Mouse (Mus musculus) embryonic fibroblast, embryonic 13.5 days (primary cell): ENCODE results near the gene Klf7. TPM values are rescaled to one million over a fixed set of nuclear protein-coding genes. Genes with fewer than 3 reads are reported as not detected.
"Not testable (repeated sequence)": the region's sequence is repeated elsewhere in the genome, so short reads cannot be mapped to it uniquely, and the experiment has no call there.

Source experiments
- H3K27ac ChIP-seq: 2 replicates; pipeline ENCODE4 v1.5.1; 2012; ENCODE audit warnings: low read length, control low read depth, inconsistent platforms; ENCODE audit not compliant: insufficient read depth
- H3K4me1 ChIP-seq: 2 replicates; pipeline ENCODE4 v1.6.1; 2011; ENCODE audit warnings: low read length; ENCODE audit not compliant: control insufficient read depth, insufficient read depth
- H3K4me3 ChIP-seq: 2 replicates; pipeline ENCODE4 v1.5.1; 2011; ENCODE audit warnings: mild to moderate bottlenecking, control low read depth, low read length; ENCODE audit not compliant: insufficient read depth
- CTCF ChIP-seq: IDR thresholded peaks from 2 replicates; pipeline ENCODE4 v1.5.1; 2011; ENCODE audit warnings: mild to moderate bottlenecking, control low read depth, low read length, moderate library complexity, borderline replicate concordance; ENCODE audit not compliant: insufficient read depth
- POLR2A ChIP-seq: IDR thresholded peaks from 2 replicates; pipeline ENCODE4 v1.6.1; 2011; ENCODE audit warnings: low read depth, mild to moderate bottlenecking, control low read depth, low read length, moderate library complexity
- polyA plus RNA-seq: library from polyadenylated mRNA; stranded (reverse); fragments of >200 nt; gene quantifications from 2 replicates; pipeline ENCODE4 v1.2.4, GENCODE M21; 2011; ENCODE audit warnings: low read depth; ENCODE audit not compliant: missing spikeins, insufficient read length

The Klf7 gene
- polyA plus RNA-seq, 1 experiment: 34.3 TPM

GRCm38 (mm10) chr1:64120421-64120810, 1.7 kb downstream of the Klf7 start:
- Histone ChIP-seq H3K4me3 (peak overlapping the region; percentile 68), H3K4me1 (peaks cover 9% of the 10 kb centered on the region), H3K27ac (peak overlapping the region; percentile 90)
- TF ChIP-seq CTCF: no peak
- no peak; the same call in 1 of the 2 replicates for TF ChIP-seq POLR2A

DNA sequence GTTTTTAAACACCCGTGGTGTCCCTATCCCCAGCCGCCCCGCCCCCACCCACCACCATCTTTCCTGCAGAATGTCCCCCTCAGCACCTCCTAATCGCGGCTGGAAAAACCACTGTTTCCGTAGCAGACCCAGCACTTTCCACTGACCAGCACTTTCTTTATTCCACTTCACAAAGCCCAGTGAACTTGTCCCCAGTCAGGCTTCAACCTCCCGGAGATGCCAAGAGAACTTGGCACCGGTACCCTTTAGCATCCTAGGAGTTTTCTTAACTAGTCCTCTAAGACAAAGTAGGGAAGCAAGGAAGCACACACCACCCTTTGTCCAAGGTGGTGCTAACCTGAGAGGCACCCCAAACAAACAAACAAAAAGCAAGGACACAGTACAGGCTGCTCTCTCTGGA, 2.2 kb downstream of the Klf7 start:
- 0 out of 2 replicates have a peak, but pooled peaks have one; percentile 23 for TF ChIP-seq POLR2A
- TF ChIP-seq CTCF: no peak
- peak overlapping the region; percentile 68 for H3K4me3 ChIP-seq
- peak overlapping the region; percentile 90 for H3K27ac ChIP-seq
- peaks cover 9% of the 10 kb centered on the region for H3K4me1 ChIP-seq

DNA sequence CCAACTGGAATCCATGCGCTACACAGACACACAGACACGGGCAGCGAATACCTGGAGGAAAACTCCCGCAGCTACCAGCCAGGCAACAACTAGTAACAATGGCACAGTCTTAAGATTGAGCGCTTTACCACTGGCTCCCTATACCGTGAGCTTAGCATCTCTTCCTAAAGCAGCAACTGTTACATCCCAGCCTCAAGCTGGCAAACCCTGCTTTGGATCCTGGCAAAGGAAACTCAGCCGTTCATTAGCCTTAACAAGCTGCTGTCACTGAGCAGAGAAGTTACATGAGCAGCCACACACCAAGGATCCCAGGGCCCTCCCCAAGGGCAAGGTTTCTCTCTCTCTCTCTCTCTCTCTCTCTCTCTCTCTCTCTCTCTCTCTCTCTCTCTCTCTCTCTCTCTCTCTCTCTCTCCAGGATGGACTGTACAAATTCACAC, 2.7 kb downstream of the Klf7 start:
- peaks cover 9% of the 10 kb centered on the region for H3K4me1 ChIP-seq
- peak overlapping the region; percentile 90 for H3K27ac ChIP-seq
- TF ChIP-seq POLR2A (no peak), CTCF (no peak)

DNA sequence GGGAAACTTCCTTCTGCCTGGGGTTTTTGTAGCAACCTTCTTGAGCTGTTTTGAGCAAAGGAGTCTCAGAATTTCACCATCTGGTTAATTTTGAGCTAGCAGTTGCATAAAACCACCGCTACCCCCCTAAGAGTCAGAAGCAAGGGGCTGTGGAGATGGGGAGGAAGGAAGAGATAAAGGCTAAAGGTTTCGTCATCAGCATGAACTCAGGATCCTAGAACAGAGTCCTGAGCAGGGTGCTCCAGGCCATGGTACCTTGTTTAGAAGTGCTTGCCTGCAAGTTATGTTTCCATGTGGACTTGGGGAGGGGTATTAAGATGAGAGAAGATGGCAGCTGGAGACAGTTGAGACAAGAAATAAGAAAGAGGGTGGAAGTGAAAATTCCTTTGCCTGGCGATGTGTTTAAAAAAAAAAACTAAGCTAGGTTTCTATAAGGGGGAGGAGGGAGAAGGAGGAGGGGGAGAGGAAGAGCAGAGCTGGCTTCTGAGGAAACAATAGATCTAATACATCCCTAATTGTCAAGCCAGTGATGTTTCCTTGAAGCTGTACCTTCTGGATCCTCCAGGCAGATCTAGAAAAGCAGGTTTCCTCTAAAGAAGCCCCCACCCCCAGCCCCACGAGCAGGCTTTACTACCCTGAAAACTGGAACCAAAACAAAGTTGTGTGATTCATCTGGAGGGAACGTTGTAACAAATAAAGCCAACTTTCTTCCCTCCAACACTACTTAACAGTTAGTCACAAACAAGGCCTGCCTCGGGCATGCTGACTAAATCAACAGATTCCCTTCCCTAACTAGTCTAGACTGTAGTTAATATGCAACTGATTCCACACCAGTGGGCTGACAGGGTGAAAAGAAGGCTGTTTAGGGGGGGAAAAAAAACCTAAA, 3.6 kb downstream of the Klf7 start:
- no peak for TF ChIP-seq CTCF
- peak; percentile 56 for TF ChIP-seq POLR2A
- peak overlapping the region; percentile 90 for H3K27ac ChIP-seq
- H3K4me1 ChIP-seq: peaks cover 9% of the 10 kb centered on the region
- peak overlapping the region; percentile 68 for H3K4me3 ChIP-seq

More for the DNA sequence above, 2.7 kb downstream of the Klf7 start:
- H3K4me3 ChIP-seq: peak overlapping the region; percentile 68

- no peak for TF ChIP-seq POLR2A
- TF ChIP-seq CTCF: no peak
- Histone ChIP-seq H3K4me1 (peaks cover 9% of the 10 kb centered on the region), H3K4me3 (peak overlapping the region; percentile 68; the same call in 1 of the 2 replicates), H3K27ac (0 out of 2 replicates have a peak overlapping the region, but pooled peaks have one; percentile 12)
Measured at GRCm38 (mm10) chr1:64117478-64118284, 4.4 kb downstream of the Klf7 start.

- H3K4me1 ChIP-seq: peaks cover 9% of the 10 kb centered on the region
- H3K4me3 ChIP-seq: no peak overlapping the region
- no peak for TF ChIP-seq CTCF
- no peak for TF ChIP-seq POLR2A
- no peak overlapping the region for H3K27ac ChIP-seq
Measured at GRCm38 (mm10) chr1:64116746-64117455, 5.2 kb downstream of the Klf7 start.

- no peak for TF ChIP-seq POLR2A
- TF ChIP-seq CTCF: no peak
- Histone ChIP-seq H3K4me3 (no peak overlapping the region), H3K4me1 (peaks cover 9% of the 10 kb centered on the region)
Measured at GRCm38 (mm10) chr1:64114579-64114978, 7.5 kb downstream of the Klf7 start.

DNA sequence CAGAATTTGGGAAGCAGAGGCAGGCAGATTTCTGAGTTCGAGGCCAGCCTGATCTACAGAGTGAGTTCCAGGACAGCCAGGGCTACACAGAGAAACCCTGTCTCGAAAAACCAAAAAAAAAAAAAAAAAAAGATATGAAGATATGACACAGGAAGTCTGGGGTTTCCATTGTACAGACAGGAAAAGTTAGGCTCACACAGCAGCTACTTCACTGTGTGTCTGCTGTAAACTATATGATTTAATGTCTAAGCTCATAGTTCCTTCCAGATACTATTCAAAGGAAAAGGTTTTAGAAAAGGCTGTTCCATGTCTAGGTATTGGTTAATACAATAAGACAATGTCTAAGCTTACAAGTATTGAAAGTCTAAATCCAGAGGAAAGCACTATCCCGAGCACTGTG, 13.4 kb downstream of the Klf7 start:
- H3K27ac ChIP-seq, H3K4me3 ChIP-seq: not testable (repeated sequence)

More at GRCm38 (mm10) chr1:64114579-64114978, 7.5 kb downstream of the Klf7 start:
- H3K27ac ChIP-seq: no peak overlapping the region

DNA sequence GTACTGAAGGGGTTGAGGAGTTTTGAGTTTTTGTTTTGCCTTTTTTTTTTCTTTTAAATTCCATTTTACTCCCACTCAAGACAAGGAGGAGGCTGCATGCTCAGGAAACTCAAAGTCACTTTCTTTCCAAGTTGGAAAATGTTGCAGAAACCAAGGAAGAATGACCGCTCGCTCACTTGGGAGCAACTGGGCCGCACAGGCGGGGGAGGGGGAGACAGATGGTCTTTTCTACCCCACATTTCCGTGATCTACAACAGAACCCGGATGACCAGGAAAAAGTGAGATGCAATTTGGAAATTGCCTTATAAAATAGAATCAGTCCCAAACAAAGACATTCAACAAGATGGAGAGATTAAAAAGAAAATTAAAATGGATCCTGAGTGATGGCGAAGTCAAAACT, 14.6 kb downstream of the Klf7 start:
- no peak overlapping the region; the same call in 1 of the 2 replicates for H3K27ac ChIP-seq

More for the DNA sequence above, 13.4 kb downstream of the Klf7 start:
- H3K4me1 ChIP-seq: not testable (repeated sequence)

DNA sequence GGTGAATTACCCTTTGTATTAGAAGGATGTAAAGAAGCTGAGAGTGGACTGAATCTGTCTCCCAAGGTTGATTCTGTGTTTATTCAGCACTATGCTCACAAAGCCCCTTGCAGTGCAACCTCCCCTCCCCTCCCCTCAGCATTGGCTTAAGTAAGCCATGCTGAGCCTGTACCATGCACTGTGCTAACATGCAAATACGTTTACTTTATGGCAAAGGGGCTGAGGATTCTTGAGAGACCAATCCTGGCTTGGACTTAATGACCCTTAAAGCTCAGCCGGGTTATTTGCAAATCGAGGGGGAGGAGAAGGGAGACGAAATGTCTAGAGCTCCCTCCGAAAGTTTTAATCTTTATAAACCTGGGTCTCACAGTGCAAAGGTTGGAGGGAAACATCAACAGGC, 16.0 kb downstream of the Klf7 start:
- Histone ChIP-seq H3K4me3 (no peak overlapping the region), H3K27ac (no peak overlapping the region), H3K4me1 (peaks cover 6% of the 10 kb centered on the region)
- TF ChIP-seq CTCF (no peak), POLR2A (no peak)

More for the DNA sequence above, 14.6 kb downstream of the Klf7 start:
- Histone ChIP-seq H3K4me1 (peaks cover 4% of the 10 kb centered on the region), H3K4me3 (no peak overlapping the region)
- TF ChIP-seq CTCF: no peak
- TF ChIP-seq POLR2A: no peak
